Mouse (Mus musculus) testis, postnatal 10 days (tissue): ENCODE measurements around the gene Oprl1.

ENCODE experiments used
- DNase-seq: peaks from one replicate; pipeline ENCODE4 v3.0.0; 2021; ENCODE audit warnings: low spot score

Gene Oprl1

DNA sequence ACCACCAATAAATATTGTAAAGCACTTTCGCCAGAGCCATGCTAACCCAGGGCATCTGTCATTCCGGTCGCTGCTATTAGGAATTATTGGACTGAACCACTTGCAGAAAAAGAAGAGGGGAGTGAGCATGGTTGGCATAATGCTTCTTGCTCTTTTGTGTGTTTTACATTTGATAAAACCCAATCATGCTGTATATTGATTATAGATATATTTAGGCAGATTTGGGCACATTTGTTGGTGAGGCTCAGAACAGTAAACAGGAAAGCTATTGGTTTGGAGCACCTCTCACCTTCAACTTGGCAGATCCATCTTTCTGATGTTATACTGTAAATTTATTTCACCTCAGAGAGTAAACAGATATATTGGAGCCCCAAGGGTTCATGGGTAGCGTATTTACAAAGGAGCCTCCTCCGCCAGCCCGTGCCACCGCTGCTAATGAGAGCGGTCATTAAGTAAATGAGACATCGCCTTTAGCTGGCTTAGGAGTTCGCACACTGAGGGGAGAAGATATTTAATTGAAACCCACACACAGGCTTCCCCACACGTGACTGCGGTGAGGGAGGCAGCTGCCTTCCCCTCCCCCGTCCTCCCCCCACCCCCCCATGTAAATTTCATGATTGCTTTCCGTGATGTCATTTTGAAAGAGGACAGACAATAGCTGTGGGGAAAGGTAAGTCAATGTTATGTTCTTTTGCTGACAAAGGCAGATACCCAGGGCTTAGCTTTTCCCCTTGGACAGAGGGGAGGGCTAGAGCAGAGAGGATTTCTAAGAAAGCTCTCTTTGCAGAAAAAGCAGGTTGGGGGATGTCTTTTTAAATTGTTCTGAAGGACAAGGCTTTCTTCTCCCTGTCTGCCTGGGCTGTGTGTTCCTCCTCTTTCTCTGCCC lies 52.1 kb downstream of the Oprl1 start:
- DNase-seq = no peak

DNA sequence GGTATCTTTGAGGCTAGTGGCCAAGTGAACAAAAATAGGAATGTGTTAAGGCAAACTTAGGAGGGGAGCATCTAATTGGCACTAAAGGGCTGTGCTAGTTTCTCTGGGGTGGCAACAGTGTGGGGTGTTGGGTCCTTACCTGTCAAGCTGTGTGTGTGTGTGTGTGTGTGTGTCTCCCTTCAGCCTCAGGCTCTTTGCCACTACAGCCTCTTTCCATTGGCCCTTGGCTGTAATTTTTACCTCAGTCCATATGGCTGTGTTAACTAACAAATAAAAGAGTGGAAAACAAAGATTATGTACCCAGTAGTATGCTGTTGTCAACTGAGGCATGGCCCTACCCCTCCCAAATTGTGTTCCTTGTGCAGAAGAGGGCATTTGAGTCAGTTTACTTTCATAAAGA lies 53.6 kb downstream of the Oprl1 start:
- DNase-seq = no peak

DNA sequence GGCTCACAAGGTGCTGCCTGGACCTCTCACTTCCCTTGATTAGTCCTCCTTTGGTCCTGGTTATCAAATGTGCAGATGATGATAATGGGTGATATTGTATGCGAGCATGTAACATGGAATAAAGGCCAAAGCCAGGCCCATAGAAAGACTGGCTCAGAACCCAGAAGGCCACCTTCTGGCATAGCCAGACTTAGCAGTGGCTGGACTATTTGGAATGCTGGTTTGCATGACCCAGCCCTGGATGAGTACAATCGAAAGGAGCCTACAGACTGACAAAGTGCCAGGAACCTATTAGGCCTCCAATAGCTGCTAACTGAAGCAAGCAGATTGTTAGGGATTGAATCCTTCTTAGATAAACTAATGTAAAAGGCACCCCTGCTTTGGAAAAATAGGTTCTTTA lies 54.6 kb downstream of the Oprl1 start:
- DNase-seq = no peak
